Mouse (Mus musculus) megakaryocyte, embryonic 14.5 days (primary cell): ENCODE data around the gene Eya2.

Experiments used
- FLI1 ChIP-seq: IDR thresholded peaks from 2 replicates; pipeline ENCODE4 v1.6.1; 2012; ENCODE audit warnings: low read length, inconsistent platforms, mixed read lengths
- GATA1 ChIP-seq: IDR thresholded peaks from 3 replicates; pipeline ENCODE4 v1.6.1; 2012; ENCODE audit warnings: mixed read lengths, low read length, inconsistent platforms, borderline replicate concordance

DNA sequence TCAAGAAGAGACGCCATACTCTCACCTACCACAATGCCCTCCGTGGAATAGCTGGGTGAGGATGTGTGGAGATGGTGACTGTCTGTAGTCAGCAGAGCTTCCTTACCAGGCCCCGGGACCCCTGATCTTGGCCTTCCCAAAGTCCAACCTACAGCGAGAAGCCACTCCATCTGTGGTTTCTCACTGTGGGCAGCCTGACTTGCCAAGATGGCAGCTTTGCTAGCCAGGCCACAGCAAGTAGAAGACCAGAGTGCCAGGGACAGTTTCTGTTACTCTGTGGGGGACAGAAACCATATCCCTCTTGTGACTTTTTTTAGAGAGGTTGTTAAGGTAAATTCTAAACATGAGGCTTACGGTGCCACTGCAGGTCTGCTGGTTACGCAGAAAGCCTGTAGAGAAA lies 99.9 kb downstream of the Eya2 start:
- TF ChIP-seq FLI1 (no peak), GATA1 (no peak)
